Mouse (Mus musculus): ENCODE results near the gene Nhsl2.

GRCm38 (mm10) chrX:102060243-102060642, 211.1 kb downstream of the Nhsl2 start:
- TF ChIP-seq CTCF (IDR thresholded peaks at IDR 0.05; ENCODE audit: low read depth, low read length) (no peak), POLR2A (IDR thresholded peaks at IDR 0.05; ENCODE audit: extremely low read depth, insufficient read depth, low read length) (no peak)
